In genomic region chr13:117114797-117115196, GRCm38 (mm10) we compare ENCODE assay signal across 25 mouse cellular contexts.
DNase-seq lines count a peak whose midpoint lies in the region; ATAC-seq and TF ChIP-seq lines count a peak whose summit lies in the region.
"Had no signal": no experiment of that assay in that cellular context is flagged by ENCODE, and none has a peak within 500 bp of the region (broad histone marks: within the 10 kb centered on the region; RNA-seq: fewer than 3 reads in every experiment).

No protein-coding gene starts in this region.

- H3K27me3 ChIP-seq in embryonic facial prominence, embryonic 11.5 days (ENCODE audit: control insufficient read depth, insufficient read depth, low read length) = no peaks in the 10 kb centered on the region
- H3K27me3 ChIP-seq in embryonic facial prominence, embryonic 10.5 days (replicated peaks; ENCODE audit: low read depth, poor library complexity, severe bottlenecking) = no peaks in the 10 kb centered on the region
- no peaks in the 10 kb centered on the region for H3K27me3 ChIP-seq in embryonic facial prominence, embryonic 13.5 days
- H3K27me3 ChIP-seq in lung, postnatal 0 days (replicated peaks; ENCODE audit: insufficient read depth, low read length) = no peaks in the 10 kb centered on the region
- H3K27me3 ChIP-seq: CH12.LX; forebrain, embryonic 13.5 days; forebrain, embryonic 15.5 days; Patski had no signal

- 75% methylated on average over 5 of the region's 5 CpGs for WGBS in embryonic facial prominence, embryonic 11.5 days
- WGBS in embryonic facial prominence, embryonic 10.5 days = 84% methylated on average over 5 of the region's 5 CpGs
- WGBS in embryonic facial prominence, embryonic 13.5 days = 54% methylated on average over 5 of the region's 5 CpGs
- 85% methylated on average over 5 of the region's 5 CpGs for WGBS in lung, postnatal 0 days

- no peak overlapping the region for H3K27ac ChIP-seq in embryonic facial prominence, embryonic 11.5 days (replicated peaks; ENCODE audit: low read depth, low read length)
- H3K27ac ChIP-seq in embryonic facial prominence, embryonic 10.5 days (replicated peaks) = no peak overlapping the region
- no peak overlapping the region for H3K27ac ChIP-seq in embryonic facial prominence, embryonic 13.5 days
- H3K27ac ChIP-seq in lung, postnatal 0 days (ENCODE audit: low read length) = no peak overlapping the region
- H3K27ac ChIP-seq: forebrain, embryonic 13.5 days; forebrain, embryonic 15.5 days had no signal

- H3K36me3 ChIP-seq in embryonic facial prominence, embryonic 11.5 days (replicated peaks; ENCODE audit: control insufficient read depth, insufficient read depth, low read depth, low read length) = no peaks in the 10 kb centered on the region
- H3K36me3 ChIP-seq in embryonic facial prominence, embryonic 10.5 days (replicated peaks) = no peaks in the 10 kb centered on the region
- no peaks in the 10 kb centered on the region for H3K36me3 ChIP-seq in embryonic facial prominence, embryonic 13.5 days
- no peaks in the 10 kb centered on the region for H3K36me3 ChIP-seq in lung, postnatal 0 days (ENCODE audit: insufficient read depth, low read length)
- H3K36me3 ChIP-seq: forebrain, embryonic 15.5 days; G1E had no signal

- no peaks in the 10 kb centered on the region for H3K9me3 ChIP-seq in embryonic facial prominence, embryonic 11.5 days (replicated peaks; ENCODE audit: control insufficient read depth, low read length)
- H3K9me3 ChIP-seq in embryonic facial prominence, embryonic 10.5 days = no peaks in the 10 kb centered on the region
- no peaks in the 10 kb centered on the region for H3K9me3 ChIP-seq in embryonic facial prominence, embryonic 13.5 days
- H3K9me3 ChIP-seq in lung, postnatal 0 days (ENCODE audit: low read length) = no peaks in the 10 kb centered on the region
- H3K9me3 ChIP-seq: forebrain, embryonic 13.5 days; forebrain, embryonic 15.5 days had no signal

- ATAC-seq in embryonic facial prominence, embryonic 11.5 days (replicated peaks; ENCODE audit: insufficient number of reproducible peaks, low FRiP score, low TSS enrichment, low read depth) = no peak
- 0 out of 2 replicates have a peak, but pooled peaks have one; percentile 20 for ATAC-seq in embryonic facial prominence, embryonic 13.5 days (ENCODE audit: insufficient number of reproducible peaks, insufficient read depth, low FRiP score, low TSS enrichment, low read depth)
- ATAC-seq in megakaryocyte, adult 5-6 weeks (ENCODE audit: poor library complexity, severe bottlenecking) = peak; percentile 88
- ATAC-seq in lung, postnatal 0 days = no peak
- ATAC-seq: activated CD4-positive, CD25-positive, alpha-beta regulatory T cell, adult 4 months; CD4-positive, CD25-positive, alpha-beta regulatory T cell, adult 4 months; forebrain, embryonic 13.5 days; forebrain, embryonic 15.5 days; forebrain, postnatal 0 days; Patski had no signal

- H3K4me1 ChIP-seq in embryonic facial prominence, embryonic 11.5 days (ENCODE audit: control insufficient read depth, insufficient read depth, low read length) = no peaks in the 10 kb centered on the region
- 0 out of 2 replicates have a peak, but pooled peaks cover 8% of the 10 kb centered on the region for H3K4me1 ChIP-seq in embryonic facial prominence, embryonic 10.5 days
- no peaks in the 10 kb centered on the region for H3K4me1 ChIP-seq in embryonic facial prominence, embryonic 13.5 days
- no peaks in the 10 kb centered on the region for H3K4me1 ChIP-seq in lung, postnatal 0 days (ENCODE audit: insufficient read depth, low read depth, low read length)
- H3K4me1 ChIP-seq: forebrain, embryonic 13.5 days had no signal

- TF ChIP-seq EP300 in lung, postnatal 0 days (IDR thresholded peaks at IDR 0.05) = no peak

- no peak overlapping the region for H3K9ac ChIP-seq in embryonic facial prominence, embryonic 11.5 days (replicated peaks; ENCODE audit: low read length)
- no peak overlapping the region for H3K9ac ChIP-seq in embryonic facial prominence, embryonic 13.5 days
- no peak overlapping the region for H3K9ac ChIP-seq in lung, postnatal 0 days (replicated peaks; ENCODE audit: low read depth)
- H3K9ac ChIP-seq: forebrain, embryonic 13.5 days; forebrain, embryonic 15.5 days; forebrain, postnatal 0 days had no signal

- no peak for TF ChIP-seq CTCF in lung, postnatal 0 days (IDR thresholded peaks at IDR 0.05)

- no peak overlapping the region for H3K4me2 ChIP-seq in embryonic facial prominence, embryonic 11.5 days (ENCODE audit: low read depth, low read length)
- no peak overlapping the region for H3K4me2 ChIP-seq in embryonic facial prominence, embryonic 13.5 days
- no peak overlapping the region for H3K4me2 ChIP-seq in lung, postnatal 0 days (replicated peaks; ENCODE audit: low read depth, low read length)
- H3K4me2 ChIP-seq: forebrain, embryonic 13.5 days; forebrain, embryonic 15.5 days had no signal

- no peak overlapping the region for H3K4me3 ChIP-seq in embryonic facial prominence, embryonic 11.5 days (ENCODE audit: low read depth, low read length)
- H3K4me3 ChIP-seq in embryonic facial prominence, embryonic 10.5 days = no peak overlapping the region
- H3K4me3 ChIP-seq in embryonic facial prominence, embryonic 13.5 days = no peak overlapping the region
- no peak overlapping the region for H3K4me3 ChIP-seq in lung, postnatal 0 days (ENCODE audit: low read depth, low read length)
- H3K4me3 ChIP-seq: forebrain, embryonic 13.5 days; forebrain, embryonic 15.5 days had no signal

- peak; percentile 17 for DNase-seq in embryonic facial prominence, embryonic 11.5 days (ENCODE audit: low spot score)
- DNase-seq in embryonic facial prominence, embryonic 10.5 days (ENCODE audit: low spot score) = no peak
- DNase-seq in lung, postnatal 0 days (ENCODE audit: low spot score) = no peak
- DNase-seq in adrenal gland, postnatal 4 days (ENCODE audit: low spot score in 2 of 2) = no peak
- DNase-seq: adrenal gland, adult 8-10 months; adrenal gland, postnatal 14 days; adrenal gland, postnatal 36 days; B cell, adult 2 months; cerebellum, adult 11 months; cerebellum, adult 18-20 months; cerebellum, adult 8-10 months; cerebellum, adult 9-11 months; cerebellum, postnatal 14 days; cerebellum, postnatal 36 days; embryo, embryonic 11 days; forebrain, postnatal 0 days had no signal

Comparison
In these comparisons a context has a peak if more than half of its experiments do, and no peak if none do; other contexts are left out.
1. ATAC-seq: peak in embryonic facial prominence, embryonic 13.5 days (single experiment) and megakaryocyte, adult 5-6 weeks (single experiment); none in embryonic facial prominence, embryonic 11.5 days (single experiment) and lung, postnatal 0 days (single experiment).